Mouse (Mus musculus): Measurements from ENCODE around the gene Spc25.

DNA sequence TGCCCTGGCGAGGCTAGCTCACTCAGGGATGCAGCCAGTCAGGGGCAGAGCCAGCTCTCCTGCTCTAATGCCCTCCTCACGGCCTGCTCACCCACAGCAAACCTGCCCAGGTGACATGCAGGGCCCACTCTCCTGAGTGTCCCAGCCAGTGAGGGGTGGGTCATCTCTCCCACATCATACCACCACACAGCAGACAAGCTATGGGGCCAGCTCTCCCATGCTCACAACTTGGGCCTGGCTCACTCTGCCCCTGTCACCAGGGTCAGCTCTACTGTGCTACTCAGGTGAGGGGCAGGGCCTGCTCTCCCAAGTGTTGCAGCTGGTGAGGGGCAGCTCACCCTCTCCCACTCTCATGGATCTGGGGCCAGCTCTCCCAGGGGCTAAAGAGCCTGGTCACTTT lies 18.0 kb downstream of the Spc25 start:
- TF ChIP-seq E2F4 (IDR thresholded peaks at IDR 0.05; ENCODE audit: insufficient read depth) (no peak), SRF (IDR thresholded peaks at IDR 0.05; ENCODE audit: control insufficient read depth, insufficient read length, low read depth) (no peak), USF1 (IDR thresholded peaks at IDR 0.05; ENCODE audit: low read depth) (no peak), POLR2A (IDR thresholded peaks at IDR 0.05; ENCODE audit: insufficient read length, low read depth) (no peak), MYOD1 (IDR thresholded peaks at IDR 0.05; ENCODE audit: control insufficient read depth in 1 of 3, insufficient read length in 2 of 3, low read depth in 2 of 3) (no peak), CEBPB (IDR thresholded peaks at IDR 0.05; ENCODE audit: insufficient read depth, poor library complexity, severe bottlenecking) (no peak), MYOG (IDR thresholded peaks at IDR 0.05; ENCODE audit: control insufficient read depth in 1 of 3, insufficient read depth in 1 of 3, insufficient read length in 2 of 3, low read depth in 2 of 3) (no peak), TCF12 (IDR thresholded peaks at IDR 0.05; ENCODE audit: insufficient read depth, poor library complexity, severe bottlenecking) (no peak), MAX (IDR thresholded peaks at IDR 0.05; ENCODE audit: low read depth) (no peak)
